In the genomic region with DNA sequence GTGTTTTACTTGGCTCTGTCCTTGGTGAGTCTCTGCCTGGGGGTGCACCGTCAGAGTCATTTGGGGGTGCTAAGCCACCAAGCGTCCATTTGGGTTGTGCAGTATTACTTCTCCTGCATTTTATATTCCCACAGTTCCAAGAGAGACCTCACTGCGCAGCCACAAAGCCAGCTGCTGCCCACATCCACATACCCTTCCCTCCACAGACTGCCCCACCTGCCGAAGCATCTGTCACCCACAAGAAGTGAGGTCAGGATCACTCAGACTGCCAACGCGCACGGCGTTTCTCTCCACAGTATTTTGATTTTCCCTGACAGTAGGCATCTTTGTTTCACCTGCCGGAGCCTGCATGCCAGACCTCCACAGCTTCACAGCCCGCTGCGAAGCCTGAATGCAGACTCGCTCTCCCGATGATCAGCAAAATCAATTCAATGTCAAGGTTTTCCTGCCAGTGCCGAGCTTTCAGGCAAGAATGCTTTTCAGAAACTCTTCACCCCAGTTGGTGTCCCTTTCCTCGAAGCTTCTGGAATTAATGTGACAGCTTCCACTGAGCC, we compare ENCODE assay signal across 27 mouse cellular contexts. TPM values are rescaled to one million over a fixed set of nuclear protein-coding genes. Genes with fewer than 3 reads are reported as not detected.
DNase-seq lines count a peak whose midpoint lies in the region; ATAC-seq and TF ChIP-seq lines count a peak whose summit lies in the region.
"Had no signal": no experiment of that assay in that cellular context is flagged by ENCODE, and none has a peak within 500 bp of the region (broad histone marks: within the 10 kb centered on the region; RNA-seq: fewer than 3 reads in every experiment).

No protein-coding gene starts in this region.

- no peak for TF ChIP-seq CTCF in brain, embryonic 14.5 days (IDR thresholded peaks at IDR 0.05; ENCODE audit: borderline replicate concordance, extremely low read depth, insufficient read depth, insufficient read length)

- H3K9me3 ChIP-seq in forebrain, embryonic 13.5 days (replicated peaks), result no peaks in the 10 kb centered on the region
- H3K9me3 ChIP-seq in forebrain, embryonic 11.5 days (ENCODE audit: control insufficient read depth, low read length), result no peaks in the 10 kb centered on the region
- no peaks in the 10 kb centered on the region for H3K9me3 ChIP-seq in hindbrain, embryonic 12.5 days (replicated peaks)
- H3K9me3 ChIP-seq in midbrain, embryonic 14.5 days (ENCODE audit: control insufficient read depth, low read length), result no peaks in the 10 kb centered on the region
- H3K9me3 ChIP-seq in kidney, embryonic 15.5 days (replicated peaks), result no peaks in the 10 kb centered on the region
- H3K9me3 ChIP-seq: heart, embryonic 13.5 days; limb, embryonic 15.5 days; megakaryocyte, embryonic 14.5 days; stomach, embryonic 15.5 days had no signal

- no peak for TF ChIP-seq POLR2A in brain, embryonic 14.5 days (IDR thresholded peaks at IDR 0.05; ENCODE audit: borderline replicate concordance, extremely low read depth, insufficient read depth, insufficient read length, poor library complexity, severe bottlenecking)

- no peak overlapping the region for H3K4me3 ChIP-seq in forebrain, embryonic 13.5 days
- H3K4me3 ChIP-seq in forebrain, embryonic 11.5 days (ENCODE audit: low read depth, low read length), result no peak overlapping the region
- H3K4me3 ChIP-seq in hindbrain, embryonic 12.5 days, result no peak overlapping the region
- no peak overlapping the region for H3K4me3 ChIP-seq in midbrain, embryonic 14.5 days (replicated peaks; ENCODE audit: low read depth, low read length)
- no peak overlapping the region for H3K4me3 ChIP-seq in kidney, embryonic 15.5 days (replicated peaks)
- H3K4me3 ChIP-seq: gastrocnemius, adult 2 months; heart, embryonic 13.5 days; left cerebral cortex, adult 2 months; limb, embryonic 15.5 days; stomach, embryonic 15.5 days had no signal

- no peak overlapping the region; the same call in 1 of the 2 replicates for H3K27ac ChIP-seq in forebrain, embryonic 13.5 days
- H3K27ac ChIP-seq in forebrain, embryonic 11.5 days (ENCODE audit: low read depth, low read length), result no peak overlapping the region
- 0 out of 2 replicates have a peak overlapping the region, but pooled peaks have one; percentile 9 for H3K27ac ChIP-seq in hindbrain, embryonic 12.5 days
- H3K27ac ChIP-seq in midbrain, embryonic 14.5 days (replicated peaks; ENCODE audit: low read depth, low read length), result peak overlapping the region; percentile 55
- no peak overlapping the region for H3K27ac ChIP-seq in kidney, embryonic 15.5 days
- H3K27ac ChIP-seq: gastrocnemius, adult 2 months; heart, embryonic 13.5 days; kidney, postnatal 0 days; left cerebral cortex, adult 2 months; limb, embryonic 15.5 days; stomach, embryonic 15.5 days had no signal

- DNase-seq in forebrain, embryonic 11.5 days (ENCODE audit: low spot score), result no peak
- DNase-seq in brain, embryonic 14.5 days (ENCODE audit: low read depth), result peak; percentile 73
- peak; percentile 55 for DNase-seq in midbrain, embryonic 14.5 days
- no peak for DNase-seq in layer of hippocampus, adult 9-10 months (ENCODE audit: low spot score)
- no peak for DNase-seq in thymus, postnatal 14 days
- DNase-seq: adrenal gland, postnatal 25 days; gastrocnemius, adult 2 months; heart, adult 11 months; heart, postnatal 4 days; lung, postnatal 10 days; right cerebral cortex, postnatal 14 days had no signal

- 0 out of 2 replicates have a peak, but pooled peaks have one; percentile 48 for ATAC-seq in forebrain, embryonic 13.5 days
- ATAC-seq in forebrain, embryonic 11.5 days (replicated peaks; ENCODE audit: low FRiP score), result no peak
- no peak for ATAC-seq in hindbrain, embryonic 12.5 days (ENCODE audit: low FRiP score)
- no peak for ATAC-seq in midbrain, embryonic 14.5 days (ENCODE audit: low FRiP score, low TSS enrichment)
- no peak for ATAC-seq in kidney, embryonic 15.5 days (replicated peaks; ENCODE audit: low FRiP score)
- ATAC-seq: activated CD4-positive, CD25-positive, alpha-beta regulatory T cell, adult 4 months; intestine, postnatal 0 days; Patski had no signal

- H3K27me3 ChIP-seq in forebrain, embryonic 13.5 days, result no peaks in the 10 kb centered on the region
- no peaks in the 10 kb centered on the region for H3K27me3 ChIP-seq in forebrain, embryonic 11.5 days (ENCODE audit: control insufficient read depth, insufficient read depth, low read length)
- H3K27me3 ChIP-seq in hindbrain, embryonic 12.5 days, result peaks cover 3% of the 10 kb centered on the region
- no peaks in the 10 kb centered on the region for H3K27me3 ChIP-seq in midbrain, embryonic 14.5 days (ENCODE audit: control insufficient read depth, insufficient read depth, low read length)
- H3K27me3 ChIP-seq in kidney, embryonic 15.5 days, result no peaks in the 10 kb centered on the region
- H3K27me3 ChIP-seq: limb, embryonic 15.5 days; stomach, embryonic 15.5 days had no signal

- H3K36me3 ChIP-seq in forebrain, embryonic 13.5 days (ENCODE audit: poor library complexity, severe bottlenecking), result no peaks in the 10 kb centered on the region
- H3K36me3 ChIP-seq in forebrain, embryonic 11.5 days (ENCODE audit: control insufficient read depth, insufficient read depth, low read length), result no peaks in the 10 kb centered on the region
- H3K36me3 ChIP-seq in hindbrain, embryonic 12.5 days, result no peaks in the 10 kb centered on the region
- H3K36me3 ChIP-seq in midbrain, embryonic 14.5 days (ENCODE audit: control insufficient read depth, insufficient read depth, low read length), result no peaks in the 10 kb centered on the region
- H3K36me3 ChIP-seq in kidney, embryonic 15.5 days, result no peaks in the 10 kb centered on the region
- H3K36me3 ChIP-seq: heart, embryonic 13.5 days; limb, embryonic 15.5 days; stomach, embryonic 15.5 days had no signal

- H3K4me2 ChIP-seq in forebrain, embryonic 13.5 days, result no peak overlapping the region
- no peak overlapping the region for H3K4me2 ChIP-seq in forebrain, embryonic 11.5 days (ENCODE audit: low read depth, low read length, severe bottlenecking)
- H3K4me2 ChIP-seq in hindbrain, embryonic 12.5 days (replicated peaks), result no peak overlapping the region
- no peak overlapping the region for H3K4me2 ChIP-seq in midbrain, embryonic 14.5 days (ENCODE audit: low read length)
- no peak overlapping the region for H3K4me2 ChIP-seq in kidney, embryonic 15.5 days
- H3K4me2 ChIP-seq: heart, embryonic 13.5 days; limb, embryonic 15.5 days; stomach, embryonic 15.5 days had no signal

- H3K9ac ChIP-seq in forebrain, embryonic 13.5 days, result no peak overlapping the region
- no peak overlapping the region for H3K9ac ChIP-seq in forebrain, embryonic 11.5 days (ENCODE audit: low read length)
- no peak overlapping the region for H3K9ac ChIP-seq in hindbrain, embryonic 12.5 days
- no peak overlapping the region; the same call in 1 of the 2 replicates for H3K9ac ChIP-seq in midbrain, embryonic 14.5 days (replicated peaks; ENCODE audit: low read length)
- no peak overlapping the region for H3K9ac ChIP-seq in kidney, embryonic 15.5 days
- H3K9ac ChIP-seq: heart, embryonic 13.5 days; limb, embryonic 15.5 days; stomach, embryonic 15.5 days had no signal

- H3K4me1 ChIP-seq in forebrain, embryonic 13.5 days, result peaks cover 24% of the 10 kb centered on the region
- no peaks in the 10 kb centered on the region for H3K4me1 ChIP-seq in forebrain, embryonic 11.5 days (replicated peaks; ENCODE audit: control insufficient read depth, insufficient read depth, low read length)
- H3K4me1 ChIP-seq in hindbrain, embryonic 12.5 days, result peaks cover 20% of the 10 kb centered on the region
- H3K4me1 ChIP-seq in midbrain, embryonic 14.5 days (ENCODE audit: control insufficient read depth, insufficient read depth, low read length), result peaks cover 33% of the 10 kb centered on the region
- peaks cover 13% of the 10 kb centered on the region for H3K4me1 ChIP-seq in kidney, embryonic 15.5 days

- 55% methylated on average over 15 of the region's 15 CpGs for WGBS in forebrain, embryonic 13.5 days
- WGBS in forebrain, embryonic 11.5 days, result 76% methylated on average over 15 of the region's 15 CpGs
- WGBS in hindbrain, embryonic 12.5 days, result 43% methylated on average over 15 of the region's 15 CpGs
- 36% methylated on average over 15 of the region's 15 CpGs for WGBS in midbrain, embryonic 14.5 days
- 69% methylated on average over 15 of the region's 15 CpGs for WGBS in kidney, embryonic 15.5 days

RNA-seq across cellular contexts. Expression of a gene that starts 15.7 kb away (rescaled TPM):
- 8.1 and 8.7 TPM in 2 replicates for polyA plus RNA-seq in forebrain, embryonic 13.5 days (2015; fragmentation: Nextera tagmentation; extraction: Ambion mirVana)
- polyA plus RNA-seq in forebrain, embryonic 11.5 days (2014; fragmentation: Nextera tagmentation; extraction: Ambion mirVana), result 6.7 and 7.1 TPM in 2 replicates
- 13.1 and 26.0 TPM in 2 replicates for polyA plus RNA-seq in brain, embryonic 14.5 days (2012; rRNA removed)
- polyA plus RNA-seq in hindbrain, embryonic 12.5 days (2016; fragmentation: Nextera tagmentation; extraction: Ambion mirVana), result 10.9 and 11.8 TPM in 2 replicates
- polyA plus RNA-seq in midbrain, embryonic 14.5 days (2014; fragmentation: Nextera tagmentation; extraction: Ambion mirVana), result 16.3 and 18.7 TPM in 2 replicates
- 10.1 and 11.9 TPM in 2 replicates for polyA plus RNA-seq in kidney, embryonic 15.5 days (2015; fragmentation: Nextera tagmentation; extraction: Ambion mirVana)
- polyA plus RNA-seq: activated CD4-positive, CD25-positive, alpha-beta regulatory T cell, adult 4 months; C2C12; Patski had no signal

RNA-seq across cellular contexts. Expression of a gene that starts 38.6 kb away (rescaled TPM):
- polyA plus RNA-seq in forebrain, embryonic 13.5 days (2015; fragmentation: Nextera tagmentation; extraction: Ambion mirVana), result not detected in 2 replicates
- polyA plus RNA-seq in forebrain, embryonic 11.5 days (2014; fragmentation: Nextera tagmentation; extraction: Ambion mirVana), result not detected in 2 replicates
- not detected in 2 replicates for polyA plus RNA-seq in brain, embryonic 14.5 days (2012; rRNA removed)
- not detected in 2 replicates for polyA plus RNA-seq in hindbrain, embryonic 12.5 days (2016; fragmentation: Nextera tagmentation; extraction: Ambion mirVana)
- polyA plus RNA-seq in midbrain, embryonic 14.5 days (2014; fragmentation: Nextera tagmentation; extraction: Ambion mirVana), result not detected in 2 replicates
- polyA plus RNA-seq in kidney, embryonic 15.5 days (2015; fragmentation: Nextera tagmentation; extraction: Ambion mirVana), result not detected in 2 replicates
- polyA plus RNA-seq: activated CD4-positive, CD25-positive, alpha-beta regulatory T cell, adult 4 months; C2C12; embryonic facial prominence, embryonic 11.5 days; heart, embryonic 13.5 days; intestine, postnatal 0 days; kidney, postnatal 0 days; limb, embryonic 15.5 days; liver, embryonic 16.5 days; Patski; spleen, adult 2 months; stomach, embryonic 15.5 days had no signal

RNA-seq across cellular contexts. Expression of a gene that starts 50.1 kb away (rescaled TPM):
- polyA plus RNA-seq in forebrain, embryonic 13.5 days (2015; fragmentation: Nextera tagmentation; extraction: Ambion mirVana), result 0.57 and 0.65 TPM in 2 replicates
- 0.76 TPM in 2 replicates for polyA plus RNA-seq in forebrain, embryonic 11.5 days (2014; fragmentation: Nextera tagmentation; extraction: Ambion mirVana)
- 2.3 and 2.4 TPM in 2 replicates for polyA plus RNA-seq in brain, embryonic 14.5 days (2012; rRNA removed)
- polyA plus RNA-seq in hindbrain, embryonic 12.5 days (2016; fragmentation: Nextera tagmentation; extraction: Ambion mirVana), result 0.74 and 0.81 TPM in 2 replicates
- 0.70 and 0.77 TPM in 2 replicates for polyA plus RNA-seq in midbrain, embryonic 14.5 days (2014; fragmentation: Nextera tagmentation; extraction: Ambion mirVana)
- polyA plus RNA-seq in kidney, embryonic 15.5 days (2015; fragmentation: Nextera tagmentation; extraction: Ambion mirVana), result 1.1 and 1.2 TPM in 2 replicates
- polyA plus RNA-seq: activated CD4-positive, CD25-positive, alpha-beta regulatory T cell, adult 4 months; C2C12; liver, embryonic 16.5 days had no signal

Comparison
In these comparisons a context has a peak if more than half of its experiments do, and no peak if none do; other contexts are left out.
1. H3K27ac ChIP-seq: peak in hindbrain, embryonic 12.5 days (single experiment) and midbrain, embryonic 14.5 days (single experiment); none in forebrain, embryonic 13.5 days (single experiment), forebrain, embryonic 11.5 days (single experiment) and kidney, embryonic 15.5 days (single experiment).
2. DNase-seq: peak in brain, embryonic 14.5 days (single experiment) and midbrain, embryonic 14.5 days (single experiment); none in forebrain, embryonic 11.5 days (single experiment), layer of hippocampus, adult 9-10 months (single experiment) and thymus, postnatal 14 days (single experiment).